Mouse (Mus musculus): ENCODE measurements at regions not wholly inside any gene's neighbourhood (a gene's known extent, or its start where the extent isn't known, plus 50 kb on each side); places are given as distances from the start of the nearest gene placed in this dataset.
"Not testable (repeated sequence)": the region's sequence is repeated elsewhere in the genome, so short reads cannot be mapped to it uniquely, and the experiment has no call there.

DNA sequence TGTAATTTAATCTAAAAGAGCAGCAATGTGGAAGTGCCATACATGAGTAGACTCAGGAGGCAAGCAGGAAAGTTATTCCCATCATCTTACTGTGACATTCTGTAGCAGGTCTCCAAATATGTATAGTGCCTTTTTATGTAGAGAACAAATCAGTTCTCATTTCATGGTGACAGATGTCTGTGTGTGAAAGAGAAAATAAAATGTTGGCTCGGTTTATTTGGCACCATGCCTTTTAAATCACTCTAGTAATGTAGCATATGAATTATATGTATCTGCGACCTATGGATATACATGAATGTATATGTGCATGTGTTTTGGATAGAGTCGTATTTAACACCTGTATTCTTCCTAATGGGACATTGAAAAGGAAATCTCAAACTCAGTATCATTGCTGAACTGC is 146.2 kb downstream of the Kcnrg start:
- ATAC-seq (replicated peaks; ENCODE audit: poor library complexity), result no peak

DNA sequence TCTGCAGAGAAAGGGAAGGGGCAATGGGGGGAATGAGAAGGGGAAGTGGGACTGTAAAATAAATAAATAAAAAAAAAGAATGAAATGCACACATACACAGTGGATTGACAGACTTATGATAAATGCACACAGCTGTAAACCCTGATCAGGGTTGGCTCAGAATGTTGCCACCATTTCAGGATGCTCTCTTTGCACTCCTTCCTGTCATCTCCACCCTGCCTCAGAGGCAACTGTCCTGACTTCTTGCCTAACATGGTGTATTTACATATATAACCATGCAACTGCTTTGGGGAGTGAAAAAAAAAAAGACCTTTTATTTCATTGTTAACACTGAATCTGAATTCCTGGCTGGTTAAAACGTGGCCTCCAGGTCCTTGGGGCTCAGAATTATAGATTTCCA is 149.4 kb downstream of the Kcnrg start:
- ATAC-seq (replicated peaks; ENCODE audit: poor library complexity), result peak; percentile 65

DNA sequence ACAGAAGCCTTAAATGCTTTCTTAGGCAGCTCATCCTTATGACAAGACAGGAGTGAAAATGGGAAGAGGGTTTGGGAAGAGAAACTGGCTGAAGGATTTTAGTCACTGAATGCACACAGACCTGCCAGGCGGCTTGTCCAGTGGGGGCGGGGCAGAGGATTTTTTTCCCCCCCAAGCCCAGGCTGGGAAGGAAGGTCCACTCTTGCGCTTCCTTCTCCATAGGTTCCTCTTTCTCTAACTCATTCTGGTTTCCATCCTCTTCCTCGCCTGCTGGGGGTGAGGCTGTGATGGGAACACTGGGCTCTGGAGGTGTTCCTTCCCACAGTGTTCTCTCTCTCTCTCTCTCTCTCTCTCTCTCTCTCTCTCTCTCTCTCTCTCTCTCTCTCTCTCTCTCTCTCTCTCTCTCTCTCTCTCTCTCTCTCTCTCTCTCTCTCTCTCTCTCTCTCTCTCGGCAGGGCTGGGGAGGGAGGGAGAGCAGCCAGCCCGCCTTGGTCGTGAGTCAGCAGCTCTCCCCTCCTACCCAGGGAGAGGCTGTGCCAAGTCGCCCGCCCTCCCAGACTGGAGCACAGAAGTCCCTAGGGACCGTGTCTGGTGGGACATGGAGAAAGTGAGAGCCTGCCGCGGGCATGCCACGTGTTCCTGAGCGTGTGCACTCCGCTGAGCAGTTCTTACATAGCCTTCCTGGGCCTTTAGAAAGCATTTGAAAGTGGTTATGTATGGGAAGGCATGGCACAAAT is 150.0 kb downstream of the Kcnrg start:
- ATAC-seq (replicated peaks; ENCODE audit: poor library complexity), result peak; percentile 89

DNA sequence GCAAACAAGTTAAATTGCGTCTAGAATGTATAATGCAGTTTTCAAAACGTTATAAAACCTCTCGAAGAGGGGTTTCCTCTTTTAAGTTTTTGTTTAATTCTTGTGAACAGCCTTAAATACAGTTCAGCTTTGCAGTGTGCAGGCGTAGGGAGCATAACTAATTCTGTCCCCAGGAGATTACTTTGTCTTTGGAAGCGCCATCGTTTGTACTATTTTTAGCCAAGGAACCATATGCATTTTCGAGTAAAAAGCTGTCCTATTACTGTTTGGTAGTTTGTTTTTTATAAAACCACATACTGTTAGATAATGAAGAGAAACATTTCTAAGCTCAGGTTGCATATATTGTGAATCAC is 150.5 kb downstream of the Kcnrg start:
- ATAC-seq (replicated peaks; ENCODE audit: poor library complexity), result no peak

DNA sequence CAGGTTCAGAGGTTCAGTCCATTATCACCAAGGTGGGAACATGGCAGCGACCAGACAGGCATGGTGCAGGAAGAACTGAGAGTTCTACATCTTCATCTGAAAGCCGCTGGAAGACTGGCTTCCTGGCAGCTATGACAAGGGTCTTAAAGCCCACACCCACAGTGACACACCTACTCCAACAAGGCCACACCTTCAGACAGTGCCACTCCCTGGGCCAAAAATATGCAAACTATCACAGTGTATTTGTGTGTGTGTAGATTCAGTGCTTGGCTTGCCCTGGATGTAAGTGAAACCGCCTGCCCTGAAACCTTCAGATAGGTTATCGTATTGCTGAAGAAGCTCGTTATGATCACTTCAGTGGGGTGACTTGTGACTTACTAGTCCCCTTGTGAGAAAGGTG is 151.3 kb downstream of the Kcnrg start:
- no peak for ATAC-seq (replicated peaks; ENCODE audit: poor library complexity)

DNA sequence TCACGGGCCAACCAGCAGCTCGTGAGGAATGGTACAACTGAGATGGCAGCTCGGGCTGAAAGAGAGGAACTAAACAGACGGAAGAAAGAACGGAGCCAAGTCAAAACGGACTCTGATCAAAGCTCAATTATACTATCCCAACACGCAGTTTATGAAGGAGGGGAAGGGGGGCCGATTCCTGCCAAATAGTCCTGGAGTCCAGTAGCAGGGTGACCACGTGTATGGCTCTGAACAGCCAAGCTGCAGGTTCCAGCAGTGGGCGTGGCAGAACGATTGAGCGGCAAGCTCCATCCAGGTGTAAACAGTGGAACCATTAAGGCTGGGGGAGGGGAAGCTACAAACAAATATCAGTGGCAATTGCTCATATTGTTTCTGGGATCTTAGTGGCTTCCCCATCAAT is 152.9 kb downstream of the Kcnrg start:
- not testable (repeated sequence) for ATAC-seq (replicated peaks; ENCODE audit: poor library complexity)

DNA sequence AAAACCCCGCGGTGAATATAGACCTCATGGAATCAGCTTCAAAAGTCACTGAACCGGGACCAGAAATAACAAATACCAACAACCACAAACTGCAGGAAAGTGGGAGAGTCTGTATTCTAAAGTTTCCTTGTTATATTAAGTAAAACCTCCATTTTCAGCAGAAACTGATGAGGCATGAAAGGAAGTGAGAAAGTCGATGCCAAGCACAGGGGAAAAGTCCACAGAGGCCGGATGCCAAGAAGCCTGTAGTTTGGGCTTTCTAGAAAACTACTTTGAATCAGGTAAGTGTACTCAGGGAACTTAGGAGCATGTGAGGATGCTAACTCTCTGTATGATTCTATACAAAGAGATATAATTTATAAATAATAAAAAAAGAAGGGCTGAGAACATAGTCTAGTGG is 154.8 kb downstream of the Kcnrg start:
- ATAC-seq (replicated peaks; ENCODE audit: poor library complexity), result no peak

DNA sequence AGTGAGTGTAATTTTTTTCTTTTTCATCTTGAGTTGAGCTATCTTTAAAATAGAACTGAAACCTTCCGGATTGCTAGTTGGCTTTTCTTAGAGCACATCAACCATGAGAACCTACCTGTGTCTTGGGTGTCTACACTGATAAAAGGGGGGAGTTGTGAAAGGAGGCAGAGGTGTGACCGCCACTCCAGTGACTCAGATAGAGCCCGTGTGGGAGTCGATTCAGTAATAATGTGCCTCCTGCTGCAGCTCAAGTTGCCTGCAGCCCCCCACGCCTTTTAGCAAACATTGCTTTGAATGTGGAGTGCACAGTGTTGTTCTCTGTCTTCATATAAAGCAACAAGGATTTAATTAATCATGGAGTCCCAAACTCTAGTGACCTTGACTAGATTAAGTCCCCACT is 162.6 kb downstream of the Kcnrg start:
- no peak for ATAC-seq (replicated peaks; ENCODE audit: poor library complexity)

DNA sequence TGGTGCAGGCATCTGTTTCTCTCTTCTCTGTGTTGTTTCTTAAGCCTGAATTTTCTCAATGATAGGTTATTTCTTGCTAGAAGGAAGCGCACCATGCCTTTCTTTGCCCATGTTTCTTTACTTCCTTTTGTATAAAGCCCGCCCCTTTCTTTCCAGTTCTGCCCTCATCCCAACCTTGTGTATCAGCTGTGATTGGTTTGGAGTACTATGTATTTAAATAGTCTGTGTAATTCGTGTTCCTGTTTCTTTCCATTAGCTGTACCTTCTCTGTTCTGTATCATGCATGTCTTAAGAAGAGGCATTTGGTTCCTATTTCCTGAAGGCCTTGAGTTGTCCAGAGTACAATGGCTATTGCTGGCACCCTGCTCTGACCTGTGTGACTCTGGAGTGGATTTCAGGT is 166.9 kb downstream of the Kcnrg start:
- ATAC-seq (replicated peaks; ENCODE audit: poor library complexity), result no peak

DNA sequence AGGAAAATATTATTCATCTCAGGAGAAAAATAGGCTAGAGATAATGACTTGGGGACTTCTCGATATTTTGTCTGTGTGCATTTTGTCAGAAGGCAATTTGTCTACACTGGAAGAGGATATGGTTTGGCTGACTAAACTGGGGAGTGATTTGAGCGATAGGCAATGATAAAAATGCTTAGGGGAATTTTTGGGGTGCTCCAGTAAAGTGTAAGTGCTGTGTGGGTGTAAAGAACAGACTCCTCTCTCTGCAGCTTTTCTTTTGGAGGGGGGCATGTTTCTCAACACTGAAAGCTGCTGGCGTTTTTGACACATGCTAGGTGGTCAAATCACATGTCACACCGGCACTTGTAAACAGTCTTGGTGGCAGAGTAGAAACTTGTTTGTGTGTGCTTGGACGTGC is 171.4 kb downstream of the Kcnrg start:
- no peak for ATAC-seq (replicated peaks; ENCODE audit: poor library complexity)

DNA sequence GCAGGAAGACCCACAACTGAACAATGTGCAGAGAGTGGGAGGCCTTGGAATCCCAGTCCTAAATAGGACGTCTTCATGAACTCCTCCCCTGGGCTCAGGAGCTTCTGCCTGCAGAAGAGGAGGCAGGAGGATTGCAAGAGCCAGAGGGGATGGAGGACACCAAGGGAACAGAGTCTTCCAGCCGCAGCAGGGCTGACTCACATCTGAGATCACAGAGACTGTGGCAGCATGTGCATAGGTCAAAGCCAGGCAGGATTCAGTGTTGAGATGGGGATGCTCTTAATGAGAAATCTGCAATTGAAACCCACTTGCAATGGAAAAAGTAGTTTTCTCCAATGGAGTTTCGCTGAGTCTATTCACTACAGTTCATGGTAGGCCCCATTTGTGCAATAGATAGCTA is 175.9 kb downstream of the Kcnrg start:
- ATAC-seq (replicated peaks; ENCODE audit: poor library complexity), result no peak

DNA sequence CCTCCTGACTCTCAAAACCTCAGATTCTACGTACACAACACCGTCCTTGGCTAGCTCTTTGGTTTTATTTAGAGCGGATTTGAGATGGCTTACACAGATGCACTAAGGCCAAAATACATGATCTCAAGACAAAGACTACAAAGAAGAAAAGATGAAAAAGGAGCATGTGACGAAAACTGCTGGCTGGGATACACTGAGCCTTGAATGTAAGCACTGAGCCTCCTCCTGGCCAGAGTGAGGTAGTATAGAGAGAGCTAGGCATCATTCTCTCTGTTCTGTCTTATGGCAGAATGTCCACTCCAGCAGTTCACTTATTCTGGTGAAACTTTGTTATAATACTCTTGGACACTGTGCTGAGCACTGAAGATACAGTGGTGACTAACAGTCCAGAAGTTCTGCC is 177.4 kb downstream of the Kcnrg start:
- no peak for ATAC-seq (replicated peaks; ENCODE audit: poor library complexity)

DNA sequence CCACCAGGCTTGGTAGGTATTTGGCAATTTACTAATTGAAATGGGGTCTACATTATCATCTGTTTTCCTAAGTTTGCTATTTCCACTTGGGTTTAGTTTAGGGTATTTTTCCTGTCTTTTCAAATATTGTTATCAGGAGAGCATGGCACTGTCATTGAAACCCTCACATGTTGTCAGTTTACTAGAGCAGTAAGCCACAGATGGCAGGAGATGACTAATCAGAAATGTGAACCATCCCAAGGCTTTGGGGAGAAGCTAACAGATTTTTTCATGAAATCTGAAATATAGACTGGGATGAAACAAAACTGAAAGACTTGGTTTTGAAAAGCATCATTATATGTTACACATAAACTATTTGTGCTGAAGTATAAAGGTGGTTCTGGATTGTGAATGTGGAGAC is 178.8 kb downstream of the Kcnrg start:
- no peak for ATAC-seq (replicated peaks; ENCODE audit: poor library complexity)

DNA sequence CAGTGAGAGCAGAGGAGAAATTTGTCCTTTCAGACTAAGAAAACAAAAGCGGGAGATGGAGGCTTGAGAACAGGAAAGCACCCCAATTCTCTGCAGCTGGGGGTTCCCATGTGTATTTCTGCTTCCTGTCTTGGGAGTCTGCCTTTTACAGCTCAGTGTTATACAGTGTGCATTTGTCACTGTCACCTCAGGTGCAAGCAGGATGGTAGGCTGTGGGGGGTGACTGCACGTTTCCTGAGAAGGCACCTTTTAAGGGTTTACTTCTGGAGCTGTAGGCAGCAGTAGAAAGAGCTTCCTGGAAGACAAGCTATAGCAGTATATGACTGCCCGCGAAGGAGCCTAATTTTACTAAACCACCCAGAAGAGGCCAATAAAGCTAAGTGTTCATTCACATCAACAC is 180.5 kb downstream of the Kcnrg start:
- ATAC-seq (replicated peaks; ENCODE audit: poor library complexity), result no peak

DNA sequence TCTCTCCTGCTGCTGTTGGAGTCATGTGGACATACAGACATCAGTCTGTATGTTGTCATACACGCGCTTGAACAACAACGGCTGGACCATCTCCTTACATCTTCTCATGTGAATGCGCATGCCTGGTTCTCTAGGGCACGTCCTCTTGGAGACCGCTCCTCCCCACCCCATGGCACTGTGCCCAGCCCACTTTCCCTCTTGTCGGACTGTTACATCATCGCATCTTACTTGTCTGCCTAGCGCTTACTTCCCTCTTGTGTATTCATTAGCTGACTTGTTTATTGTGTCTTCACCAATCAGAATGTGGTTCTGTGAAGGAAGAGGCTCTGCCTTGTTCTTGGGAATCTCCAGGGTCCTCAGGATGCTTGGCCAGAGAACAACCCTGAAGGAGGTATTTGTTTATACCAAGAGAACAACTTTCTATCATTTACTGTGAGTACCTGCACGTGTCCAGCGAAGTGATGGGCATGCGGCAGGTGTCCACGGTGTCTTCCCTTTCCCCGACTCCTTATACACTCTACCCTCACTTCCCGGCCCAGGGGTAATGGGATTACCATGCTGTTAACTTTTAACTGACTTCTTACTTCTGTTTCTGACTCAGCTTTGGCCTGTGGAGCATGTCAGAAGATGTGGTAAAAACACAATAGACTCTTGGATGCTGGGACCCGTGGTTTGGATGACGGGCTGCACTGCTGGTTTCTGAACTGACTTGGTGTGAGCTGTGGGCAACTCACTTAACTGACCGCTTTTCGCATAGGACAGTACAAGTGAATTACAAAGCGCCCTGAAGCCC is 181.9 kb downstream of the Kcnrg start:
- peak; percentile 88 for ATAC-seq (replicated peaks; ENCODE audit: poor library complexity)

DNA sequence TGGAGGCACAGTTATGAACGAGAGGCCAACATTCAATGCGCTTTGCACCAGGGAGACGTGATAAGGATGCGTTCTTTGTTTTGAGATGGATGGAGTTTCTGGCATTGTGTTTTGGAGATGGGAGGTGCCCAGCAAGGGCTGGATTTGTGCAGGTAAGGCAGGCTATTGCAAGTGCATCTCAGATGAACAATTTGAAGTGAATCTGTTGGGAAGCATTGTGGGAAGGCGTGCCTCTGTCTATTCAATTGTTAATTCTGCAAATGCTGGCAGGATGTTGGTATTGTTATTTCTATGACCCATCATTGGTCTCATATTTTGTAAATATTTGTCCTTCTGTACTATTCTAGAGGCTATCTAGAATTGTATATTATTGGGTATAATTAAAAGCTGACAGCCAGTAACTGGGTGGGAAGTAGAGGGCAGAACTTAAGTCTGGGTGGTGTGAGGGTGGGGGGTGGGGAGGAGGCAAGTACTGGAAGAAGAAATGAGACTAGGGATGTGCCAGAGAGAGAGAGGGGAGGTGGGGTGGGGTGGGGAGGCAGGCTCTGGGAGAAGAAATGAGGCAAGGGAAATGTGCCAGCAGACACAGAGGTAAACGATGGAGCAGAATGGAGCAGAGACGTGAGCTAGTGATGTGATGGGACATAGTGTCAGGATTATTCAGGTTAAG is 188.9 kb downstream of the Kcnrg start:
- no peak for ATAC-seq (replicated peaks; ENCODE audit: poor library complexity)

DNA sequence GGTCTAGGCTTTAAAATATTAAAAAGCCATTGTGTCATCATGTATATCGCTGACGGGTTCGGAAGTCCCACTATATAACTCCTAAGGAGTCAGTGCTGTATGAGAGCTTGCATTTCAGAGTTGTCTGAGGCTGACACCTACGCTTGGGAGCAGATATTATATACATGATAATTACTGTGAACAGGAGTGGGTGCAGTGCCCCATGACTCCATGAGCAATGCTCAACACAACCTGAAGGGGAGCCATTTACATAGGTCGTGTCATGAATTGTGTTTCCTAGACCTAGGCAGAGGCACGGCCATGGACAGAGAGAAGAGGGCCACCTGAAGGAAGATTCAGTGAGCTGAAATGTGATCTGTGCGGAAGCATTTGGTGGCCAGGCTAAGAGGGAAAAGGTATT is 189.4 kb downstream of the Kcnrg start:
- ATAC-seq (replicated peaks; ENCODE audit: poor library complexity), result no peak

DNA sequence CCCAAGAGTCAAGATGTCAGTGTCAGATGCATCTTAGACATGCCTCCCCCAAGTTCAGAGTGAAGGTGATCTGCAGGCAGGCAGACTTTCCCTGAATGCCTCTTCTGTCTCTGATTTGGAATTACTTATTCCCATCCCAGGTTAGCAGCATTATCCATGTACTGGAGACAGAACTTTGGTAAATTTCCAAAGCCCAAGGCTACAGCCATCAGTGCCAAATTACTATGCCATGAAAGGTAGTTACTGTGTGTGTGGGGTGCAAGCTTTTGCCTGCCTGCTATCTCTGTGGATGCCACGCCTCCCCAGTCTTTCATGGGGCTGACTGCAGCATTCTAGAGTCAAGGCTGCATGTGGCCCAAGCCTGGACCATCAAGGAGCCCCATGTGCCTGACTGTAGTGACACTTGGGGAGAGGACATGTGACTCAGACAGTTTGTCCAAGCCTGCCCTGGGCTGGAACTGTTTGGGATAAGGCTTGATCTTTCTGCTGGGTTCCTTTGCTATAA is 196.2 kb downstream of the Kcnrg start:
- no peak for ATAC-seq (replicated peaks; ENCODE audit: poor library complexity)

DNA sequence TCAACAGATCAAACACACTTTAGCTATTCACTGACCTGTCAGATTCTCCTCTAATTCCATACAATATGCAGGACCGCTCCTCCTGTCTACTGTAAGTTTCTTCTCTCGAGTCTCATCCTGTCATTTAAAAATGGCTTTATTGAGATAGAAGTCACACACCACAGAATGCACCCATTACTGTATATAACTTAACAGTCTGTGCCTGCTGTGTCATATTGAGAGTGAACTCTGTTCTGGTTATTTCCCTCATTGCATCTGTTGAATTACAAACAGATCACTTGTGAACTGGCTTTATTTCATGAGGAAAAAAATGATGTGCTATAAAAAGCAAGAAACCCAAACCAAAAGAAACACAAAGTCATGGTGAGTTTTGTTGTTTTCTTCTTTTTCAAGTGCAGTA is 198.2 kb downstream of the Kcnrg start:
- no peak for ATAC-seq (replicated peaks; ENCODE audit: poor library complexity)

DNA sequence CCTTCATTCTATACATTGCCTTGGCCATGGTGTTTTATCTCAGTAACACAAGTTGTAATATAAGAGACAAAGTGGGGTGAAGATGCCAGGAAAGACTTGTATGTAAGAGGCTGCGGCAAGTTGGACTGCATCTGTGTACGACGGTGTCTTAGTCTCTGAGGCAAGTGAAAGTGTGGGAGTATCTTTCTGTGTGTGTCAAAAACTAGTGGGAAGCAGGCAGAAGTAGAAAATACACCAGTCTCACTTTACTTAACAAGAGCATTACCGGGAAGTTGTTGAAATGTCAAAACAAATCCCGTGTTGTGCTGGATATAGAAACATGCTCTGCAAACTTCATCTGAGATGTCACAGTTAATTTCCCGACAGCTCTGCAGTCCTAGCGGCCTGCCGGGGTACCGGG is 200.9 kb downstream of the Kcnrg start:
- no peak for ATAC-seq (replicated peaks; ENCODE audit: poor library complexity)

DNA sequence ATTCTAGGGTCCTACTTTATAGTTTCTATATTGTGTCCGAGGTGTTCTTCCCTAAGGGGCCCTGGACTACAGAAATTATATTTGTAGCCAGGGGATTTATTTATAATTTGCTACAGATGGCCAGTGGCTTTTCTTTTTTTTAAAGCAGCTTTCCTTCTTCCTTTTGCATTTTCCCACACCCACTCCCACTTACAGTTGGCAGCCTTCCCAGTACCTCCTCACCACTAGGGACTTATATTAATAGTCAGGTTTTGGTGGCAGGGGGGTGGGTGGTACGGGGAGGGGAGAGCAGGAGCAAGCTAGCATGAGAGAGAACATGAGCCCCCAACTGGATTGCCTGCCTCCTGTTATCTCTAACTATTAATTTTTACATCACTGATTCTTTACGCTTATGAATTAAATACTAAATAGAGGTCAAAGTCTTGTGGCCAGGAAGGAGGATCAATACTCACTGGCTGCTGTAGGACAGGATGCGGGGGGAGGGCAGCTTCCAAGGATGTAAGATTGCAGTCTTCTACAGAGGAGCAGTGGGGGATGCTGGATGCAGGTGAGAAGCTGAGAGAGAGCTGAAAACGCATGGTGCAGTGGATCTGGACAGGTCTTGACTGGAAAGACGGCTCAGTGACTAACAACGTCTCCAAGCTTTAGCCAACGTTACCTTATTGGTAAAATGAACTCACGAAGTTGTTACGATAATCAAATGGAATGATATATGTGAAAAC is 202.6 kb downstream of the Kcnrg start:
- ATAC-seq (replicated peaks; ENCODE audit: poor library complexity), result no peak
